Mouse (Mus musculus): ENCODE measurements around the gene Mepce.

- TF ChIP-seq CTCF (IDR thresholded peaks at IDR 0.05; ENCODE audit: low read depth, low read length) (no peak), POLR2A (IDR thresholded peaks at IDR 0.05; ENCODE audit: borderline replicate concordance, low read depth, low read length) (no peak)
These were observed 40.6 kb downstream of the Mepce start for GRCm38 (mm10) chr5:137746851-137747325.
